ENCODE assay signal across 10 mouse cellular contexts in the genomic region with DNA sequence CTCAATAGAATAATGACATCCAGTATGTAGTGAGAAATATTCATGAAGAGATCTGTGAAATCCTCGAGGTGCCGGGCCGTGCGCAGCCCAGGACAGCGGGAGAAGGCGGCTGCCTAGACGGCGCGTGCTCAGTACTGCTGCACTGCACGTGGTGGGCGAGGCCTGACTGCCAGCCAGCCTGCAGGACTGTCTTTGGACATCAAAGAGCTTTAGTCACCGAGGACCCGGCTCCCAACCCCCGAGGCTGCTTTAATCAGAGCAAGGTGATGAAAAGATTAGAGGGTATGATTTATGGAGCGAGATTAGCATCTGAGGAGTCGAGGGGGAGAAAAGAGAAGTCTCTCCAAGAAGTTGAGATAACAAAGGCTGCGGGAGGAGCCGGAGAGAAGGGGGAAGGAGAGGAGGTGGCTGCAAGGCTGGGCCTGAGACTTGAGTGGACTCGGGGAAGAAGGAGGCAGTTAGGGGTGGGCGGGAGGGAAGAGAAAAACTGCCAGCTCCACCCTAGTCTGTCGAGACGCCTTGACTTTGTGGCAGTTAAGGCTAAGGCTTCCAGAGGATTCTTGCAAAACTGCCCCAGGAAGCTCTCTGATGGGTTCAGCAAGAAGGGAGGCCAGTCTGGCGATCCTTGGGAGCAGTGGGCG.
DNase-seq lines count a peak whose midpoint lies in the region; ATAC-seq lines count a peak whose summit lies in the region.
"Had no signal": no experiment of that assay in that cellular context is flagged by ENCODE, and none has a peak within 500 bp of the region (broad histone marks: within the 10 kb centered on the region; RNA-seq: fewer than 3 reads in every experiment).

No protein-coding gene starts in this region.

- no peak overlapping the region for H3K27ac ChIP-seq in forebrain, embryonic 14.5 days (ENCODE audit: low read depth, low read length)
- no peak overlapping the region for H3K27ac ChIP-seq in midbrain, embryonic 11.5 days (ENCODE audit: low read depth, low read length)
- H3K27ac ChIP-seq: liver, embryonic 13.5 days had no signal

- no peaks in the 10 kb centered on the region for H3K9me3 ChIP-seq in forebrain, embryonic 14.5 days (replicated peaks; ENCODE audit: control insufficient read depth, low read length)
- no peaks in the 10 kb centered on the region for H3K9me3 ChIP-seq in midbrain, embryonic 11.5 days (ENCODE audit: control insufficient read depth, low read length)
- H3K9me3 ChIP-seq: liver, embryonic 13.5 days had no signal

- H3K27me3 ChIP-seq in forebrain, embryonic 14.5 days (replicated peaks; ENCODE audit: control insufficient read depth, insufficient read depth, low read length): no peaks in the 10 kb centered on the region; the same call in 1 of the 2 replicates
- no peaks in the 10 kb centered on the region for H3K27me3 ChIP-seq in midbrain, embryonic 11.5 days (ENCODE audit: control insufficient read depth, insufficient read depth, low read length)

- WGBS in forebrain, embryonic 14.5 days: 29% methylated on average over 24 of the region's 24 CpGs
- 46% methylated on average over 24 of the region's 24 CpGs for WGBS in midbrain, embryonic 11.5 days

- no peak overlapping the region for H3K4me3 ChIP-seq in forebrain, embryonic 14.5 days (ENCODE audit: low read depth, low read length)
- H3K4me3 ChIP-seq in midbrain, embryonic 11.5 days (ENCODE audit: low read depth, low read length): no peak overlapping the region
- H3K4me3 ChIP-seq: liver, embryonic 13.5 days had no signal

- no peak for ATAC-seq in forebrain, embryonic 14.5 days
- peak; percentile 57; the same call in 1 of the 2 replicates for ATAC-seq in midbrain, embryonic 11.5 days (ENCODE audit: low FRiP score)
- ATAC-seq in monocyte, adult 5-6 weeks (replicated peaks; ENCODE audit: insufficient number of reproducible peaks, low FRiP score, low TSS enrichment, poor library complexity, severe bottlenecking): no peak
- no peak for ATAC-seq in CD4-positive, CD25-positive, alpha-beta regulatory T cell, adult 4 months
- ATAC-seq: Patski had no signal

- no peak overlapping the region for H3K9ac ChIP-seq in forebrain, embryonic 14.5 days (ENCODE audit: low read length)
- H3K9ac ChIP-seq in midbrain, embryonic 11.5 days (ENCODE audit: low read length): no peak overlapping the region
- H3K9ac ChIP-seq: liver, embryonic 13.5 days had no signal

- H3K36me3 ChIP-seq in forebrain, embryonic 14.5 days (ENCODE audit: control insufficient read depth, insufficient read depth, low read length): no peaks in the 10 kb centered on the region
- no peaks in the 10 kb centered on the region for H3K36me3 ChIP-seq in midbrain, embryonic 11.5 days (ENCODE audit: control insufficient read depth, insufficient read depth, low read length)
- H3K36me3 ChIP-seq: liver, embryonic 13.5 days had no signal

- peaks cover 10% of the 10 kb centered on the region; the same call in 1 of the 2 replicates for H3K4me1 ChIP-seq in forebrain, embryonic 14.5 days (ENCODE audit: control insufficient read depth, insufficient read depth, low read length)
- peaks cover 9% of the 10 kb centered on the region for H3K4me1 ChIP-seq in midbrain, embryonic 11.5 days (ENCODE audit: control insufficient read depth, insufficient read depth, low read length)
- H3K4me1 ChIP-seq: liver, embryonic 13.5 days had no signal

- peak; percentile 48 to 55 for DNase-seq in kidney, postnatal 4 days
- no peak for DNase-seq in kidney, adult 8-10 months
- DNase-seq in brain, adult 2 months (ENCODE audit: low read depth, low spot score): peak; percentile 55
- DNase-seq in forebrain, embryonic 14.5 days (ENCODE audit: low spot score): peak; percentile 45
- DNase-seq in midbrain, embryonic 11.5 days (ENCODE audit: low spot score, missing footprints): no peak
- no peak for DNase-seq in cerebellum, adult 11 months
- DNase-seq: liver, embryonic 13.5 days had no signal

- no peak overlapping the region for H3K4me2 ChIP-seq in forebrain, embryonic 14.5 days (ENCODE audit: low read length)
- H3K4me2 ChIP-seq in midbrain, embryonic 11.5 days: no peak overlapping the region
- H3K4me2 ChIP-seq: liver, embryonic 13.5 days had no signal

Comparison
In these comparisons a context has a peak if more than half of its experiments do, and no peak if none do; other contexts are left out.
1. DNase-seq: peak in kidney, postnatal 4 days (2 of 2), brain, adult 2 months (single experiment) and forebrain, embryonic 14.5 days (single experiment); none in kidney, adult 8-10 months (0 of 2), midbrain, embryonic 11.5 days (single experiment) and cerebellum, adult 11 months (single experiment).